ENCODE assay signal across 26 mouse cellular contexts in genomic region chr17:64719760-64720159, GRCm38 (mm10).
DNase-seq lines count a peak whose midpoint lies in the region; ATAC-seq and TF ChIP-seq lines count a peak whose summit lies in the region.
"Had no signal": no experiment of that assay in that cellular context is flagged by ENCODE, and none has a peak within 500 bp of the region (broad histone marks: within the 10 kb centered on the region; RNA-seq: fewer than 3 reads in every experiment).

No protein-coding gene starts in this region.

- intact Hi-C loops in heart, postnatal 14 days (cut with DNase I), result no loop called here

- 46% methylated on average over 5 of the region's 5 CpGs for WGBS in embryonic facial prominence, embryonic 14.5 days
- WGBS in embryonic facial prominence, embryonic 10.5 days, result 66% methylated on average over 5 of the region's 5 CpGs
- WGBS in liver, adult 2 months, result 88% methylated on average over 5 of the region's 5 CpGs
- WGBS in liver, embryonic 11.5 days, result 79% methylated on average over 5 of the region's 5 CpGs

- TF ChIP-seq CTCF in liver, adult 2 months (IDR thresholded peaks at IDR 0.05; ENCODE audit: low read depth, low read length), result no peak

- H3K27me3 ChIP-seq in embryonic facial prominence, embryonic 14.5 days (replicated peaks; ENCODE audit: control insufficient read depth, insufficient read depth, low read length), result no peaks in the 10 kb centered on the region
- H3K27me3 ChIP-seq in embryonic facial prominence, embryonic 10.5 days (replicated peaks; ENCODE audit: low read depth, poor library complexity, severe bottlenecking), result no peaks in the 10 kb centered on the region
- H3K27me3 ChIP-seq in liver, adult 2 months (ENCODE audit: control insufficient read depth, insufficient read depth, low read length), result no peaks in the 10 kb centered on the region
- no peaks in the 10 kb centered on the region for H3K27me3 ChIP-seq in liver, embryonic 11.5 days (replicated peaks; ENCODE audit: control insufficient read depth, insufficient read depth, low read length)
- H3K27me3 ChIP-seq: CH12.LX; embryonic facial prominence, embryonic 15.5 days; hindbrain, embryonic 13.5 days; intestine, embryonic 15.5 days; Patski had no signal

- ATAC-seq in embryonic facial prominence, embryonic 14.5 days (ENCODE audit: low read depth), result no peak
- no peak for ATAC-seq in liver, embryonic 11.5 days (replicated peaks; ENCODE audit: low FRiP score)
- ATAC-seq: forebrain, embryonic 14.5 days; forebrain, postnatal 0 days; hindbrain, embryonic 16.5 days; intestine, embryonic 15.5 days; Patski had no signal

- DNase-seq in embryonic facial prominence, embryonic 14.5 days (ENCODE audit: low spot score), result peak; percentile 3
- no peak for DNase-seq in embryonic facial prominence, embryonic 10.5 days (ENCODE audit: low spot score)
- peak; percentile 93 for DNase-seq in heart, adult 11 months
- DNase-seq in heart, postnatal 14 days, result no peak
- no peak for DNase-seq in liver, adult 2 months (ENCODE audit: extremely low read depth, low read depth, low spot score)
- no peak for DNase-seq in liver, embryonic 11.5 days (ENCODE audit: low spot score)
- DNase-seq in thymus, postnatal 4 days, result no peak
- DNase-seq: adrenal gland, postnatal 10 days; adrenal gland, postnatal 36 days; B cell, adult 2 months; cerebellum, adult 18-20 months; cerebellum, adult 9-10 months; cerebellum, postnatal 14 days; forebrain, postnatal 0 days; gastrocnemius, postnatal 10 days; kidney, adult 11 months had no signal

- no peak overlapping the region for H3K27ac ChIP-seq in embryonic facial prominence, embryonic 14.5 days (replicated peaks; ENCODE audit: low read depth, low read length)
- H3K27ac ChIP-seq in embryonic facial prominence, embryonic 10.5 days (replicated peaks), result no peak overlapping the region
- peak overlapping the region; percentile 57 for H3K27ac ChIP-seq in liver, adult 2 months (replicated peaks; ENCODE audit: insufficient read depth, low read depth, low read length)
- no peak overlapping the region for H3K27ac ChIP-seq in liver, embryonic 11.5 days (ENCODE audit: low read depth, low read length)
- H3K27ac ChIP-seq: embryonic facial prominence, embryonic 15.5 days; hindbrain, embryonic 10.5 days; hindbrain, embryonic 13.5 days; intestine, embryonic 15.5 days had no signal

- H3K9me3 ChIP-seq in embryonic facial prominence, embryonic 14.5 days (ENCODE audit: control insufficient read depth, low read length), result no peaks in the 10 kb centered on the region
- H3K9me3 ChIP-seq in embryonic facial prominence, embryonic 10.5 days, result no peaks in the 10 kb centered on the region
- no peaks in the 10 kb centered on the region for H3K9me3 ChIP-seq in liver, embryonic 11.5 days (ENCODE audit: control insufficient read depth, low read length)
- H3K9me3 ChIP-seq: embryonic facial prominence, embryonic 15.5 days; hindbrain, embryonic 10.5 days; hindbrain, embryonic 13.5 days; intestine, embryonic 15.5 days had no signal

- H3K36me3 ChIP-seq in embryonic facial prominence, embryonic 14.5 days (ENCODE audit: control insufficient read depth, insufficient read depth, low read length), result peaks cover 6% of the 10 kb centered on the region; the same call in 1 of the 2 replicates
- H3K36me3 ChIP-seq in embryonic facial prominence, embryonic 10.5 days (replicated peaks), result 0 out of 2 replicates have a peak, but pooled peaks cover 11% of the 10 kb centered on the region
- H3K36me3 ChIP-seq in liver, adult 2 months (ENCODE audit: control insufficient read depth, insufficient read depth, low read length), result peaks cover 60% of the 10 kb centered on the region
- H3K36me3 ChIP-seq in liver, embryonic 11.5 days (ENCODE audit: control insufficient read depth, insufficient read depth, low read length), result no peaks in the 10 kb centered on the region; the same call in 1 of the 2 replicates
- H3K36me3 ChIP-seq: G1E had no signal

- TF ChIP-seq POLR2A in liver, adult 2 months (IDR thresholded peaks at IDR 0.05; ENCODE audit: extremely low read depth, insufficient read depth, low read length), result no peak

- no peak overlapping the region for H3K4me3 ChIP-seq in embryonic facial prominence, embryonic 14.5 days (ENCODE audit: low read depth, low read length)
- no peak overlapping the region for H3K4me3 ChIP-seq in embryonic facial prominence, embryonic 10.5 days
- H3K4me3 ChIP-seq in liver, adult 2 months (ENCODE audit: insufficient read depth, low read depth, low read length), result no peak overlapping the region
- H3K4me3 ChIP-seq in liver, embryonic 11.5 days (ENCODE audit: low read depth, low read length), result no peak overlapping the region
- H3K4me3 ChIP-seq: embryonic facial prominence, embryonic 15.5 days; hindbrain, embryonic 10.5 days; hindbrain, embryonic 13.5 days; intestine, embryonic 15.5 days had no signal

- H3K4me2 ChIP-seq in embryonic facial prominence, embryonic 14.5 days (ENCODE audit: low read depth, low read length), result no peak overlapping the region
- no peak overlapping the region for H3K4me2 ChIP-seq in liver, embryonic 11.5 days
- H3K4me2 ChIP-seq: embryonic facial prominence, embryonic 15.5 days; heart, embryonic 11.5 days; hindbrain, embryonic 13.5 days; intestine, embryonic 15.5 days had no signal

- no peak overlapping the region for H3K9ac ChIP-seq in embryonic facial prominence, embryonic 14.5 days (ENCODE audit: low read depth, low read length)
- no peak overlapping the region for H3K9ac ChIP-seq in liver, adult 2 months (ENCODE audit: low read depth, low read length)
- H3K9ac ChIP-seq in liver, embryonic 11.5 days (ENCODE audit: low read depth, low read length), result no peak overlapping the region
- H3K9ac ChIP-seq: embryonic facial prominence, embryonic 15.5 days; forebrain, postnatal 0 days; hindbrain, embryonic 13.5 days; intestine, embryonic 15.5 days had no signal

- H3K4me1 ChIP-seq in embryonic facial prominence, embryonic 14.5 days (ENCODE audit: control insufficient read depth, insufficient read depth, low read length), result 0 out of 2 replicates have a peak, but pooled peaks cover 4% of the 10 kb centered on the region
- peaks cover 15% of the 10 kb centered on the region for H3K4me1 ChIP-seq in embryonic facial prominence, embryonic 10.5 days
- peaks cover 5% of the 10 kb centered on the region for H3K4me1 ChIP-seq in liver, adult 2 months (ENCODE audit: control insufficient read depth, insufficient read depth, low read length)
- no peaks in the 10 kb centered on the region for H3K4me1 ChIP-seq in liver, embryonic 11.5 days (replicated peaks; ENCODE audit: control insufficient read depth, insufficient read depth, low read length)
- H3K4me1 ChIP-seq: embryonic facial prominence, embryonic 15.5 days; intestine, embryonic 15.5 days had no signal

- peaks cover 12% of the 10 kb centered on the region; the same call in 1 of the 2 replicates for H3K79me2 ChIP-seq in liver, adult 2 months (ENCODE audit: control insufficient read depth, insufficient read depth, low read length)

Comparison
In these comparisons a context has a peak if more than half of its experiments do, and no peak if none do; other contexts are left out.
1. DNase-seq: peak in embryonic facial prominence, embryonic 14.5 days (single experiment) and heart, adult 11 months (single experiment); none in embryonic facial prominence, embryonic 10.5 days (single experiment), heart, postnatal 14 days (0 of 2), liver, adult 2 months (single experiment), liver, embryonic 11.5 days (single experiment) and thymus, postnatal 4 days (single experiment).